Mouse (Mus musculus): ENCODE results near the gene Gmip. TPM values are rescaled to one million over a fixed set of nuclear protein-coding genes. Genes with fewer than 3 reads are reported as not detected.

Gmip gene
- total RNA-seq, 2 experiments from 2014 or later, result 4.9 to 5.5 TPM

GRCm38 (mm10) chr8:69850926-69851506, 42.5 kb downstream of the Gmip start:
- intact Hi-C loops (cut with DNase I), result no loop called here
- no peak for DNase-seq (ENCODE audit: low spot score)

GRCm38 (mm10) chr8:69853869-69854268, 45.4 kb downstream of the Gmip start:
- DNase-seq (ENCODE audit: low spot score), result no peak
- intact Hi-C loops (cut with DNase I), result no loop called here

- intact Hi-C loops (cut with DNase I), result no loop called here
Observed at GRCm38 (mm10) chr8:69860807-69861206, 52.3 kb downstream of the Gmip start.

GRCm38 (mm10) chr8:69861251-69861650, 52.8 kb downstream of the Gmip start:
- intact Hi-C loops (cut with DNase I), result no loop called here
- no peak for DNase-seq (ENCODE audit: low spot score)

More at GRCm38 (mm10) chr8:69860807-69861206, 52.3 kb downstream of the Gmip start:
- no peak for DNase-seq (ENCODE audit: low spot score)

- no peak for DNase-seq (ENCODE audit: low spot score)
- intact Hi-C loops (cut with DNase I), result no loop called here
Observed at GRCm38 (mm10) chr8:69863387-69864020, 55.0 kb downstream of the Gmip start.

- DNase-seq (ENCODE audit: low spot score), result no peak
- intact Hi-C loops (cut with DNase I), result no loop called here
Observed at GRCm38 (mm10) chr8:69864180-69864579, 55.7 kb downstream of the Gmip start.

- intact Hi-C loops (cut with DNase I), result no loop called here
- no peak for DNase-seq (ENCODE audit: low spot score)
Observed at GRCm38 (mm10) chr8:69867696-69868326, 59.3 kb downstream of the Gmip start.

- intact Hi-C loops (cut with DNase I), result loop anchor here (10.0 kb wide), 1 partner anchor 245 kb away; the partner anchor contains the start of gene Zfp868
- DNase-seq (ENCODE audit: low spot score), result no peak
Observed at GRCm38 (mm10) chr8:69870003-69870765, 61.7 kb downstream of the Gmip start.

- intact Hi-C loops (cut with DNase I), result loop anchor here (10.0 kb wide), 1 partner anchor 246 kb away; the partner anchor contains the start of gene Zfp868
- DNase-seq (ENCODE audit: low spot score), result no peak
Observed at GRCm38 (mm10) chr8:69870907-69871306, 62.4 kb downstream of the Gmip start.

Other genes with a start within 250 kb of the Gmip start
- gene Zfp868, start 183.1 kb upstream of the Gmip start, total RNA-seq (2021), result 1 to 10 TPM; 7.1 to 9.6 TPM
- 1 to 10 TPM; 1.2 to 1.4 TPM for gene Zfp964, start 154.2 kb upstream of the Gmip start, total RNA-seq (2021)
- 10 to 100 TPM; 12.2 to 14.5 TPM for gene Zfp869, start 98.0 kb upstream of the Gmip start, total RNA-seq (2021)
- gene Zfp963, start 58.7 kb upstream of the Gmip start, total RNA-seq (2021), result 1 to 10 TPM; 2.1 to 2.8 TPM
- gene Gm20422, start 33.8 kb upstream of the Gmip start, total RNA-seq (2021), result 1 to 10 TPM; 1.2 to 1.8 TPM
- gene Atp13a1, start 17.5 kb upstream of the Gmip start, total RNA-seq (2021), result 10 to 100 TPM; 15.0 to 15.1 TPM
- 10 to 100 TPM; 15.5 to 19.4 TPM for gene Zfp866, start 17.5 kb upstream of the Gmip start, total RNA-seq (2021)
- under 1 TPM; 0.26 to 0.34 TPM for gene Lpar2, start 13.8 kb downstream of the Gmip start, total RNA-seq (2021)
- gene Pbx4, start 23.8 kb downstream of the Gmip start, total RNA-seq (2021), result under 1 TPM in 1 of 2 experiments, not detected in 1; 0.39 TPM
- 1 to 10 TPM; 2.8 to 2.9 TPM for gene Cilp2, start 79.0 kb downstream of the Gmip start, total RNA-seq (2021)
- gene Tssk6, start 93.5 kb downstream of the Gmip start, total RNA-seq (2021), result under 1 TPM in 1 of 2 experiments, not detected in 1; 0.20 TPM
- gene Ndufa13, start 93.9 kb downstream of the Gmip start, total RNA-seq (2021), result 100 to 1,000 TPM; 446 to 456 TPM
- 10 to 100 TPM in 1 of 2 experiments, 1 to 10 TPM in 1; 9.6 to 14.8 TPM for gene Yjefn3, start 94.0 kb downstream of the Gmip start, total RNA-seq (2021)
- gene Gatad2a, start 187.7 kb downstream of the Gmip start, total RNA-seq (2021), result 10 to 100 TPM; 34.3 to 35.6 TPM
- 10 to 100 TPM; 34.7 to 35.5 TPM for gene Mau2, start 234.1 kb downstream of the Gmip start, total RNA-seq (2021)
- 10 to 100 TPM; 17.2 to 18.4 TPM for gene Sugp1, start 234.1 kb downstream of the Gmip start, total RNA-seq (2021)